Mouse (Mus musculus): ENCODE results near the gene Impdh1. TPM values are rescaled to one million over a fixed set of nuclear protein-coding genes. Genes with fewer than 3 reads are reported as not detected.

The Impdh1 gene
- polyA plus RNA-seq (2017; shearing (Covaris generic)) = 62.8 TPM

GRCm38 (mm10) chr6:29215881-29216501, at the start of gene Impdh1:
Impdh1 (minus strand) TSS chr6:29216364.

GRCm38 (mm10) chr6:29178888-29179658, 37.1 kb downstream of the Impdh1 start, which contains the start of gene Prrt4:
Prrt4 (minus strand) TSS chr6:29179584.

GRCm38 (mm10) chr6:29164314-29165244, 51.6 kb downstream of the Impdh1 start, which contains the start of gene Rbm28:
Rbm28 (minus strand) TSS chr6:29165006.

Other genes starting within 250 kb of the Impdh1 start
- not detected for gene Lep, start 156.1 kb downstream of the Impdh1 start, polyA plus RNA-seq (2017; shearing (Covaris generic))
- 84.1 TPM for gene Rbm28, start 51.4 kb downstream of the Impdh1 start, polyA plus RNA-seq (2017; shearing (Covaris generic))
- gene Prrt4, start 36.8 kb downstream of the Impdh1 start, polyA plus RNA-seq (2017; shearing (Covaris generic)) = not detected
- 37.5 TPM for gene Hilpda, start 56.1 kb upstream of the Impdh1 start, polyA plus RNA-seq (2017; shearing (Covaris generic))
- 0.88 TPM for gene Fam71f2, start 63.2 kb upstream of the Impdh1 start, polyA plus RNA-seq (2017; shearing (Covaris generic))
- gene Fam71f1, start 102.8 kb upstream of the Impdh1 start, polyA plus RNA-seq (2017; shearing (Covaris generic)) = not detected
- 113 TPM for gene Calu, start 131.7 kb upstream of the Impdh1 start, polyA plus RNA-seq (2017; shearing (Covaris generic))
- 0.18 TPM for gene Opn1sw, start 172.1 kb upstream of the Impdh1 start, polyA plus RNA-seq (2017; shearing (Covaris generic))
- gene Ccdc136, start 179.9 kb upstream of the Impdh1 start, polyA plus RNA-seq (2017; shearing (Covaris generic)) = 0.32 TPM
- not detected for gene Flnc, start 216.9 kb upstream of the Impdh1 start, polyA plus RNA-seq (2017; shearing (Covaris generic))

All from activated CD4-positive, CD25-positive, alpha-beta regulatory T cell, adult 9 weeks (primary cell).